Mouse (Mus musculus) gonadal fat pad, adult 2 months (tissue): ENCODE results near the gene Irx5. TPM values are rescaled to one million over a fixed set of nuclear protein-coding genes. Genes with fewer than 3 reads are reported as not detected.

Source experiments
- DNase-seq: peaks from one replicate; pipeline ENCODE4 v3.0.0-alpha.2; 2012; ENCODE audit warnings: low read depth
- polyA plus RNA-seq: library from polyadenylated mRNA; depleted of rRNA; stranded (reverse); fragments of >200 nt; gene quantifications from 2 replicates; pipeline ENCODE4 v1.2.3, GENCODE M21; 2012

Gene Irx5
- polyA plus RNA-seq, 1 experiment = 0.07 TPM

GRCm38 (mm10) chr8:92360083-92360861 is 2.8 kb downstream of the Irx5 start:
- no peak for DNase-seq

DNA sequence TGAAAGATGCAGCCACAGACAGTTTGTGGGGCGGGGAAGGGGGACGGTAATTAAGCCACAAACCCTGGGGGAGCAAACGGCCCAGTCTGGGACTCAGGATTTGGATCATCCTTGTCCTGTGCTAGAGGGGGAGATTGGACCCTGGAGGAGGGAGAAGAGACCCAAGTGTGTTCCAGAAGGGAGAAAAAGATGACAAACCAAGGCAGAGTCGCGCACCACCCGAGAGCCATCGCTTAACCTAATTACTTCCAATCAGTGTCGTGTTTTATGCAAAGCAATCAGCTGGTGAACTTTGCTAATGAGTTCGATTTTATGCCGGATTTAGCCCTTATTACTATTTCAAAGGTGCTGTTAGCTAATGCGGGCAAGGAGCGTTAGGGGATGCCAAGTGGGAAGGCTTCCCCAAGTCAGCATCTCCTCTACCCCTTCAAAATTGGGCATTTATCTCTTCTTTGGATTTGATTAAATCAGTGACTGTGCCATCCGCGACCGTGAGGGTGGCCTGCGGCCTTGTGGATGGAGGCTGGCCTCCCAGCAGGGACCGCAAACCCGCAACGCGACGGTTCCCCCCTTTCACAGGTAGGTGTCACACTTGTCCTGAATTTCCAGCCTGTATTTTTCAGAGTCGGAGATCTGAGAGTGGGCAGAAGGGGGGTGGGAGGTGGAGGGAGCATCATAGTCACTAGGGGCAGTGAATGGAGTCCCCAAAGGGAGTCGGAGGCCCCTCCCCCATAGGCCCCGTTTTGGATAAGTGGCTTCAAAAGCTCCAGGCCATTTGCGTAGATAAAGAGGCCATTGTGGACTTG is 4.3 kb downstream of the Irx5 start:
- DNase-seq = no peak

- DNase-seq = no peak
Observed at GRCm38 (mm10) chr8:92362396-92363115, 5.1 kb downstream of the Irx5 start.

DNA sequence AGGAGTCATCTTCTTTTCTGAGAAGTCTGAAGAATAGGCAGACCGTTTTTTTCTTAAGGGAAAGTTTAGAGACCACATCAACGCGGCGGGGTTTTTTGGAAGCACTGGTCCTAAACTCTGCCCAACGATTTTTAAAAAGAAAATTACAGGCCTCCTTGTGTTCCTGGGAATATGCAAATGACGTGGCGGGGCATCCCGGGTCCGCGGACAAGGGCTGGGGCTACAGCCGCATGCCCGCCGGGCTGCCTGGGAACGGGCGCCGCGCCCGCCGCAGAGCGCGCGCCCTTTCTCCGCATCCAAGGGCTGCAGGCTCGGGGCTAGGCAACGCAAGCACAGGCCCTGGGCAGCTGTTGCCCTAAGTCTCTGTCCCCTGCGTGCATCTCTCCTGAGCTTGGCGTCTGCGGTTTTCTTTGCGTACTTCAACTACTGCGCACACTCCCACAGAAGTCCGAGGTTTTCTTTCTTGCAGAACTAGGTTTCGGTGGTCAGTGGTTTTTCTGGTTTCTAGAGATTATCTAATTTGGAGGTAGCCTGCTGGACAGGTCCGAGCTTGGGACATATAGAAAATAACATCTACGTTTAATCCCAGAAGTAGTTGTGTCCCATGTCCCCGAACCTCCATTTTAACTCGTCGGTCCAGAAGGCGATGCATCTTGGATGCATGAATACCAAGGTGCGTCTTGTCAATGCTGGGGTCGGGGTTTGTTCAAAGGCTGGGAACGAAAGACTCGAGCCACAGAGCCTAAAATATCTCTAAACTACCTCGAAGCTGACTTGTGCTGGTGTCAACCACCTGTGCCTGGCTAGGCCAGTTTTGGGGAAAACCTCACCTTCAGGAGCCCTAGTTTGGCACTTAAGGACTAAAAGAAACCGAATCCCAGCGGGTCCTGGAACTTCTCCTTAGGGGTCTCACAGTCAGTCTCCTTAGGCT is 6.1 kb downstream of the Irx5 start:
- no peak for DNase-seq

- DNase-seq = no peak
Observed at GRCm38 (mm10) chr8:92364148-92364775, 6.8 kb downstream of the Irx5 start.

DNA sequence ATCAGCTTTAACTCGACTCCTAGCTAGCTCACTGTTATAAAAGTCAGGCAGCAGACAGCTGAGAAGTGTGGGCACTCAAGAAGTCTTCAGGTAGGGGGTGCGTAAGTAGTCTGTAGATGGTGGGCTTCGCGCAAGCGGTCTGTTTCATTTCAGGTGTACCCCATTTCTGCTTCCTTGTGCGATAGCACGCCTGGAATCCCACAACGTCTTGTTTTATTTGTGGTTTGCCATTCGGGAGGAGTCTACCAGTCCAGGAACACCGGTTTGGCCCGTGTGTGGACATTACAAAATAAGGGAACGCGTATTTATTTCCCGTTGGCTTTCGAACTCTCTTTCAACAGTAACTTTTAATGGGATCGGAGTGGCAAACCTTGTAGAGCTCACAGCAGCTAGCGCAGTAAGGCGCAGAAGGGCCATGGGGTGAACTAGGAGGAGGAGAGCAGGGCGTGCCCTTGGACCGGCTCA is 7.4 kb downstream of the Irx5 start:
- no peak for DNase-seq

DNA sequence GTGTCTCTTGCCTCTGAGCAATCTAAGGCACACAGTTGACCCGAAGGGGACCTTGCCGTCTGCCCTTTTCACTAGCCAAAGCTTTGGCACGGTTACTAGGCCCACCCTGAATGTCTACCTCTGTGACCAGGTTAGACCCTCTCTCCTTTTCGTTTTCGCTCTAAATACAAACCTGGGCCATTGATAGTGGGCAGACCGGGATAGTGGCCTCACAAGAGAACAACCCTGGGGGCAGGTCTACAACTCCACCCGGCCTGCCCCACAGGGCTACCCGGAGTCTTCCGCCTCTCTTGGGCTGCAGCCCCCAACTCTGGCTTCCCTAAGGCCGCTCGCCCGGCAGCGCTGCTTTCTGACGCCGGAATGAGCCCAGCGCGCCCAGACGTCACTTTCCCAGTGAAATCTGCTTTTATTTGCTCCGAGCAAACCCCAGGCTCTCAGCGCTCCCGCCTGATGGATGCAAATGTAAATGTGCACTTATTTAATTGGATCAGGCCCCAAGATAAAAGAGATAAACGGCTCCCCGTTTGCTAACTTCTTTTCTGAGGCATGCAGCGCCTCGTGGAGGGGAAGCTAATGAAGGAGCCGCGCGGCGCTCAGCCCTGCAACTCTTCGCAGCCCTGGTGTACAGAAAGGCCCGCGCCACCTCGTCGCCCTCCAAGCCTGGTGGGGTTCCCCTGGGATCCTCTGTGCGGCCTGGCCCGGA is 8.0 kb downstream of the Irx5 start:
- DNase-seq = no peak

GRCm38 (mm10) chr8:92365944-92366735 is 8.7 kb downstream of the Irx5 start:
- DNase-seq = no peak

GRCm38 (mm10) chr8:92366736-92367267 is 9.4 kb downstream of the Irx5 start:
- DNase-seq = no peak

DNA sequence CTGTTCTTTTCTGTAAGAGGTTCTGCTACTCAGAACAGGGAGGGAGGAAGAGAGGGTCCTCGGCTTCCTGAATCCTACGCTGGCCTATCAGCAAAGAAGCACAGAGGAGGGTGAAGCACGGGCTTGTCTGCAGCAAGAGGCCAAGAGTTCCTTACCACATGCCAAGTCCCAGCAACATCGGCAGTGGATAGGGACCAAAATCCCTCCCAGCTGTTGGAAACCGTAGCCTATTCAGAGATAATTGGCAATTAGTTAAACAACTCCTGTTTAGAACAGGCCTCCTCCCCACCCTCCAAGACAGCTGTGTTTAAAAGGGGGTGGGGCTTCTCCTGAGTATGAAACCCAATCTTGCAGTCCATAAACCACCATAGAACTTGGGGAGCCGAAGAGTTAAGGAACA is 22.1 kb downstream of the Irx5 start:
- no peak for DNase-seq

DNA sequence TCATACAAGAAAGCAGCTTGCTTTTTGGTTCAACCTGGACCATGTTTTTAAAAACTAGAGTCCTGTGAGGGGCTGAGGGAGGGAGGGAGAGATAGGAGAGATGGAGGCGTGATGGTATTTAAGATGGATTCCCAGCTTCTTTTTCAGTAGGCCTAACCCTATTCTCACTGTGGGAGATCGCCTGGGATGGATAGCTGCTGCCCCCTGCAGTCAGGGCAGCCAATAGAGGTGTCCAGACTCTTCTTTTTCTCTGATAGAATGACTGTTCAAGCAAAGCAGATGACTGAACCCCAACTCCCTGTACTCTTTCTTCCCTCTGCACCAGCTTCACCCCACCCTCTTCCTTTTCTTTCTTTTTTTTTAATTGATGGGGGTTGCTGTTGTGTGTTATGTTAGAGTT is 23.1 kb downstream of the Irx5 start:
- no peak for DNase-seq

- DNase-seq = no peak
Observed at GRCm38 (mm10) chr8:92387893-92388292, 30.5 kb downstream of the Irx5 start.

DNA sequence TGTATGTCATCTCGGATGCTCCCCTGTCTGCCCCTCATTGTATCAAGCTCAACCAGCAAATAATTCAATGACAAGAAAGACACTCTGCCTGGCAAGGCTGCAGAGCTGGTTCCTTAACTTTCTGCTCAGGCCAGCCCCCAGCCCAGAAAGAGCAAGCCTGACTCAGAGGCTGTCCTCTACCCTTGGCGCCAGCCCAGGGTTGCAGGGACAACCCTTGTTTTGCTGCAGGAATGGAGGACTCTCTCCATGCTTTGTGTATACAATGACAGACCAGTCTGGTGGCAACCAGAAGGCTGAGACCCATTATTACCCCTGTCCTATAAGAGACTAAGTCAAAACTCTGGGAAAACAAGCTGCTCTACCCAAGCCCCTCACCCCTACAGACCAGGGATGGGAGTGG is 46.8 kb downstream of the Irx5 start:
- DNase-seq = no peak

- DNase-seq = no peak
Observed at GRCm38 (mm10) chr8:92408092-92408491, 50.7 kb downstream of the Irx5 start.

GRCm38 (mm10) chr8:92413583-92413982 is 56.2 kb downstream of the Irx5 start:
- no peak for DNase-seq

DNA sequence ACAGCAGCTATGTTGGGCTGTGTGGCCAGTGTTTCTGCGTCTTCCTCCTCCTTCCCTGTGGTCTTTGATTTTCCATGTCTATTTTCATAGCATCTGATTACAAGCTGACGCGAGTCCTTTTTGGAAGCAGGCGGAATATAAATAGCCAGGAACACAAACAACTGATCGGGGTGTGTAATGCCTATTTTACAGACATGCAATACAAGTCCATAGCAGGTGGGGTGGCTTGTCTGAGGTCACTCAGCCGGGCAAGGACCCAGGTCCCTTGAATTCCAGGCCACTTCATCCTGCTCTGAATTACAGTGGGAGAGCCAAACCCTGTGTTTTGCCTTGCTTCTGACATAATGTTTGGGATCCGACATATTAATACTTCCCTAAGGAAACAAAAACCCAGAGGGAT is 63.2 kb downstream of the Irx5 start:
- no peak for DNase-seq
